Mouse (Mus musculus): ENCODE results near the gene Rab11fip5. TPM values are rescaled to one million over a fixed set of nuclear protein-coding genes. Genes with fewer than 3 reads are reported as not detected.

The Rab11fip5 gene
- polyA plus RNA-seq, 1 experiment = 75.2 TPM

- Histone ChIP-seq H3K27me3 (ENCODE audit: control insufficient read depth, insufficient read depth, low read length) (no peaks in the 10 kb centered on the region), H3K27ac (ENCODE audit: insufficient read depth, low read length) (no peak overlapping the region), H3K4me1 (ENCODE audit: control insufficient read depth, insufficient read depth, low read length) (peaks cover 48% of the 10 kb centered on the region), H3K4me3 (replicated peaks; ENCODE audit: insufficient read depth, low read depth, low read length) (no peak overlapping the region)
- no peak for TF ChIP-seq CTCF (IDR thresholded peaks at IDR 0.05; ENCODE audit: borderline replicate concordance, insufficient read depth, low read depth, low read length)
- TF ChIP-seq POLR2A (IDR thresholded peaks at IDR 0.05; ENCODE audit: borderline replicate concordance, insufficient read depth, low read length) = no peak
- WGBS = 31% methylated on average over 1 of the region's 1 CpGs
- no peak for DNase-seq
Observed at GRCm38 (mm10) chr6:85366387-85366786, 8.0 kb downstream of the Rab11fip5 start.

GRCm38 (mm10) chr6:85364439-85364838, 10.0 kb downstream of the Rab11fip5 start:
- H3K27me3 ChIP-seq (ENCODE audit: control insufficient read depth, insufficient read depth, low read length) = no peaks in the 10 kb centered on the region
- DNase-seq = no peak
- no peak overlapping the region for H3K4me3 ChIP-seq (replicated peaks; ENCODE audit: insufficient read depth, low read depth, low read length)
- H3K27ac ChIP-seq (ENCODE audit: insufficient read depth, low read length) = no peak overlapping the region
- peaks cover 33% of the 10 kb centered on the region for H3K4me1 ChIP-seq (ENCODE audit: control insufficient read depth, insufficient read depth, low read length)
- TF ChIP-seq CTCF (IDR thresholded peaks at IDR 0.05; ENCODE audit: borderline replicate concordance, insufficient read depth, low read depth, low read length) = no peak
- no peak for TF ChIP-seq POLR2A (IDR thresholded peaks at IDR 0.05; ENCODE audit: borderline replicate concordance, insufficient read depth, low read length)
- WGBS = 76% methylated on average over 5 of the region's 5 CpGs

GRCm38 (mm10) chr6:85363906-85364260, 10.6 kb downstream of the Rab11fip5 start:
- 56% methylated on average over 4 of the region's 4 CpGs for WGBS
- DNase-seq = no peak
- H3K27ac ChIP-seq (ENCODE audit: insufficient read depth, low read length) = no peak overlapping the region
- H3K4me1 ChIP-seq (ENCODE audit: control insufficient read depth, insufficient read depth, low read length) = peaks cover 27% of the 10 kb centered on the region
- H3K4me3 ChIP-seq (replicated peaks; ENCODE audit: insufficient read depth, low read depth, low read length) = no peak overlapping the region
- TF ChIP-seq CTCF (IDR thresholded peaks at IDR 0.05; ENCODE audit: borderline replicate concordance, insufficient read depth, low read depth, low read length) (no peak), POLR2A (IDR thresholded peaks at IDR 0.05; ENCODE audit: borderline replicate concordance, insufficient read depth, low read length) (no peak)
- H3K27me3 ChIP-seq (ENCODE audit: control insufficient read depth, insufficient read depth, low read length) = no peaks in the 10 kb centered on the region

- no peaks in the 10 kb centered on the region for H3K27me3 ChIP-seq (ENCODE audit: control insufficient read depth, insufficient read depth, low read length)
- no peak for DNase-seq
- 92% methylated on average over 5 of the region's 5 CpGs for WGBS
- peaks cover 22% of the 10 kb centered on the region for H3K4me1 ChIP-seq (ENCODE audit: control insufficient read depth, insufficient read depth, low read length)
- no peak overlapping the region for H3K4me3 ChIP-seq (replicated peaks; ENCODE audit: insufficient read depth, low read depth, low read length)
- H3K27ac ChIP-seq (ENCODE audit: insufficient read depth, low read length) = no peak overlapping the region
- no peak for TF ChIP-seq CTCF (IDR thresholded peaks at IDR 0.05; ENCODE audit: borderline replicate concordance, insufficient read depth, low read depth, low read length)
- no peak for TF ChIP-seq POLR2A (IDR thresholded peaks at IDR 0.05; ENCODE audit: borderline replicate concordance, insufficient read depth, low read length)
Observed at GRCm38 (mm10) chr6:85363231-85363905, 11.1 kb downstream of the Rab11fip5 start.

GRCm38 (mm10) chr6:85362610-85363009, 11.8 kb downstream of the Rab11fip5 start:
- H3K27me3 ChIP-seq (ENCODE audit: control insufficient read depth, insufficient read depth, low read length) = no peaks in the 10 kb centered on the region
- 29% methylated on average over 5 of the region's 5 CpGs for WGBS
- H3K27ac ChIP-seq (ENCODE audit: insufficient read depth, low read length) = no peak overlapping the region
- H3K4me1 ChIP-seq (ENCODE audit: control insufficient read depth, insufficient read depth, low read length) = peaks cover 24% of the 10 kb centered on the region
- no peak for DNase-seq
- no peak overlapping the region for H3K4me3 ChIP-seq (replicated peaks; ENCODE audit: insufficient read depth, low read depth, low read length)
- TF ChIP-seq POLR2A (IDR thresholded peaks at IDR 0.05; ENCODE audit: borderline replicate concordance, insufficient read depth, low read length) (no peak), CTCF (IDR thresholded peaks at IDR 0.05; ENCODE audit: borderline replicate concordance, insufficient read depth, low read depth, low read length) (no peak)

- WGBS = 84% methylated on average over 5 of the region's 5 CpGs
- no peak overlapping the region for H3K4me3 ChIP-seq (replicated peaks; ENCODE audit: insufficient read depth, low read depth, low read length)
- H3K4me1 ChIP-seq (ENCODE audit: control insufficient read depth, insufficient read depth, low read length) = peaks cover 21% of the 10 kb centered on the region
- no peaks in the 10 kb centered on the region for H3K27me3 ChIP-seq (ENCODE audit: control insufficient read depth, insufficient read depth, low read length)
- TF ChIP-seq POLR2A (IDR thresholded peaks at IDR 0.05; ENCODE audit: borderline replicate concordance, insufficient read depth, low read length) (no peak), CTCF (IDR thresholded peaks at IDR 0.05; ENCODE audit: borderline replicate concordance, insufficient read depth, low read depth, low read length) (no peak)
- DNase-seq = no peak
- H3K27ac ChIP-seq (ENCODE audit: insufficient read depth, low read length) = no peak overlapping the region
Observed at GRCm38 (mm10) chr6:85360311-85360710, 14.1 kb downstream of the Rab11fip5 start.

- no peak for TF ChIP-seq POLR2A (IDR thresholded peaks at IDR 0.05; ENCODE audit: borderline replicate concordance, insufficient read depth, low read length)
- TF ChIP-seq CTCF (IDR thresholded peaks at IDR 0.05; ENCODE audit: borderline replicate concordance, insufficient read depth, low read depth, low read length) = no peak
- Histone ChIP-seq H3K4me1 (ENCODE audit: control insufficient read depth, insufficient read depth, low read length) (peaks cover 21% of the 10 kb centered on the region), H3K27me3 (ENCODE audit: control insufficient read depth, insufficient read depth, low read length) (no peaks in the 10 kb centered on the region), H3K27ac (ENCODE audit: insufficient read depth, low read length) (no peak overlapping the region), H3K4me3 (replicated peaks; ENCODE audit: insufficient read depth, low read depth, low read length) (no peak overlapping the region)
- WGBS = 97% methylated on average over 1 of the region's 1 CpGs
- no peak for DNase-seq
Observed at GRCm38 (mm10) chr6:85358877-85359276, 15.6 kb downstream of the Rab11fip5 start.

GRCm38 (mm10) chr6:85356682-85357465, 17.6 kb downstream of the Rab11fip5 start:
- DNase-seq = no peak
- WGBS = 49% methylated on average over 4 of the region's 4 CpGs
- Histone ChIP-seq H3K27ac (ENCODE audit: insufficient read depth, low read length) (no peak overlapping the region), H3K27me3 (ENCODE audit: control insufficient read depth, insufficient read depth, low read length) (no peaks in the 10 kb centered on the region), H3K4me1 (ENCODE audit: control insufficient read depth, insufficient read depth, low read length) (peaks cover 13% of the 10 kb centered on the region), H3K4me3 (replicated peaks; ENCODE audit: insufficient read depth, low read depth, low read length) (no peak overlapping the region)
- TF ChIP-seq POLR2A (IDR thresholded peaks at IDR 0.05; ENCODE audit: borderline replicate concordance, insufficient read depth, low read length) (no peak), CTCF (IDR thresholded peaks at IDR 0.05; ENCODE audit: borderline replicate concordance, insufficient read depth, low read depth, low read length) (no peak)

Measured in cerebellum, adult 2 months (tissue).